Mouse (Mus musculus): ENCODE results near the gene Lrp5. TPM values are rescaled to one million over a fixed set of nuclear protein-coding genes. Genes with fewer than 3 reads are reported as not detected.

Gene Lrp5
- total and polyA plus RNA-seq, 2 experiments from 2014 or later, result 0.58 to 15.0 TPM

- no peaks in the 10 kb centered on the region for H3K9me3 ChIP-seq (ENCODE audit: low read length)
- 2% methylated on average over 9 of the region's 9 CpGs for WGBS
- DNase-seq (ENCODE audit: low spot score) (no peak), ATAC-seq (ENCODE audit: low FRiP score) (no peak)
- no peaks in the 10 kb centered on the region for H3K27me3 ChIP-seq (ENCODE audit: insufficient read depth, low read length)
- peak overlapping the region; percentile 81 for H3K9ac ChIP-seq (replicated peaks; ENCODE audit: low read length, poor library complexity, severe bottlenecking)
- H3K36me3 ChIP-seq (ENCODE audit: insufficient read depth, low read length), result no peaks in the 10 kb centered on the region
- no peak for TF ChIP-seq CTCF (IDR thresholded peaks at IDR 0.05)
- H3K27ac ChIP-seq (ENCODE audit: low read depth, low read length), result peak overlapping the region; percentile 92
- peaks cover 13% of the 10 kb centered on the region; the same call in 1 of the 2 replicates for H3K4me1 ChIP-seq (ENCODE audit: insufficient read depth, low read length)
- H3K4me3 ChIP-seq (ENCODE audit: low read depth, low read length), result peak overlapping the region; percentile 95
- peak overlapping the region; percentile 76 for H3K4me2 ChIP-seq (ENCODE audit: low read depth, low read length, poor library complexity, severe bottlenecking)
These were observed 111.7 kb downstream of the Lrp5 start for GRCm38 (mm10) chr19:3574593-3575094.

- 61% methylated on average over 3 of the region's 3 CpGs for WGBS
- DNase-seq (ENCODE audit: low spot score) (no peak), ATAC-seq (ENCODE audit: low FRiP score) (no peak)
- Histone ChIP-seq H3K27ac (ENCODE audit: low read depth, low read length) (no peak overlapping the region), H3K9ac (replicated peaks; ENCODE audit: low read length, poor library complexity, severe bottlenecking) (no peak overlapping the region), H3K4me3 (ENCODE audit: low read depth, low read length) (no peak overlapping the region), H3K4me1 (ENCODE audit: insufficient read depth, low read length) (no peaks in the 10 kb centered on the region), H3K9me3 (ENCODE audit: low read length) (no peaks in the 10 kb centered on the region), H3K36me3 (ENCODE audit: insufficient read depth, low read length) (no peaks in the 10 kb centered on the region), H3K27me3 (ENCODE audit: insufficient read depth, low read length) (no peaks in the 10 kb centered on the region), H3K4me2 (ENCODE audit: low read depth, low read length, poor library complexity, severe bottlenecking) (no peak overlapping the region)
- no peak for TF ChIP-seq CTCF (IDR thresholded peaks at IDR 0.05)
These were observed 122.1 kb downstream of the Lrp5 start for GRCm38 (mm10) chr19:3564309-3564708.

- ATAC-seq (ENCODE audit: low FRiP score) (no peak), DNase-seq (ENCODE audit: low spot score) (no peak)
- Histone ChIP-seq H3K4me2 (ENCODE audit: low read depth, low read length, poor library complexity, severe bottlenecking) (no peak overlapping the region), H3K36me3 (ENCODE audit: insufficient read depth, low read length) (no peaks in the 10 kb centered on the region), H3K4me1 (ENCODE audit: insufficient read depth, low read length) (no peaks in the 10 kb centered on the region), H3K4me3 (ENCODE audit: low read depth, low read length) (no peak overlapping the region), H3K27me3 (ENCODE audit: insufficient read depth, low read length) (no peaks in the 10 kb centered on the region), H3K27ac (ENCODE audit: low read depth, low read length) (no peak overlapping the region), H3K9me3 (ENCODE audit: low read length) (no peaks in the 10 kb centered on the region), H3K9ac (replicated peaks; ENCODE audit: low read length, poor library complexity, severe bottlenecking) (no peak overlapping the region)
- TF ChIP-seq CTCF (IDR thresholded peaks at IDR 0.05), result no peak
- 88% methylated on average over 6 of the region's 6 CpGs for WGBS
These were observed 123.6 kb downstream of the Lrp5 start for GRCm38 (mm10) chr19:3562752-3563151.

GRCm38 (mm10) chr19:3562298-3562697 is 124.1 kb downstream of the Lrp5 start:
- DNase-seq (ENCODE audit: low spot score) (no peak), ATAC-seq (ENCODE audit: low FRiP score) (no peak)
- Histone ChIP-seq H3K27ac (ENCODE audit: low read depth, low read length) (no peak overlapping the region), H3K4me3 (ENCODE audit: low read depth, low read length) (no peak overlapping the region), H3K27me3 (ENCODE audit: insufficient read depth, low read length) (no peaks in the 10 kb centered on the region), H3K9ac (replicated peaks; ENCODE audit: low read length, poor library complexity, severe bottlenecking) (no peak overlapping the region), H3K9me3 (ENCODE audit: low read length) (no peaks in the 10 kb centered on the region), H3K4me1 (ENCODE audit: insufficient read depth, low read length) (no peaks in the 10 kb centered on the region), H3K4me2 (ENCODE audit: low read depth, low read length, poor library complexity, severe bottlenecking) (no peak overlapping the region), H3K36me3 (ENCODE audit: insufficient read depth, low read length) (no peaks in the 10 kb centered on the region)
- no peak for TF ChIP-seq CTCF (IDR thresholded peaks at IDR 0.05)
- WGBS, result 98% methylated on average over 2 of the region's 2 CpGs

GRCm38 (mm10) chr19:3556169-3556827 is 130.1 kb downstream of the Lrp5 start:
- Histone ChIP-seq H3K27ac (ENCODE audit: low read depth, low read length) (no peak overlapping the region), H3K36me3 (ENCODE audit: insufficient read depth, low read length) (no peaks in the 10 kb centered on the region), H3K27me3 (ENCODE audit: insufficient read depth, low read length) (no peaks in the 10 kb centered on the region), H3K9me3 (ENCODE audit: low read length) (no peaks in the 10 kb centered on the region), H3K9ac (replicated peaks; ENCODE audit: low read length, poor library complexity, severe bottlenecking) (no peak overlapping the region), H3K4me2 (ENCODE audit: low read depth, low read length, poor library complexity, severe bottlenecking) (no peak overlapping the region), H3K4me1 (ENCODE audit: insufficient read depth, low read length) (no peaks in the 10 kb centered on the region), H3K4me3 (ENCODE audit: low read depth, low read length) (no peak overlapping the region)
- ATAC-seq (ENCODE audit: low FRiP score), result no peak
- 88% methylated on average over 2 of the region's 2 CpGs for WGBS
- TF ChIP-seq CTCF (IDR thresholded peaks at IDR 0.05), result no peak
- no peak for DNase-seq (ENCODE audit: low spot score)

GRCm38 (mm10) chr19:3554785-3555184 is 131.6 kb downstream of the Lrp5 start:
- H3K9me3 ChIP-seq (ENCODE audit: low read length), result no peaks in the 10 kb centered on the region
- H3K4me1 ChIP-seq (ENCODE audit: insufficient read depth, low read length), result no peaks in the 10 kb centered on the region
- ATAC-seq (ENCODE audit: low FRiP score) (no peak), DNase-seq (ENCODE audit: low spot score) (no peak)
- H3K27me3 ChIP-seq (ENCODE audit: insufficient read depth, low read length), result no peaks in the 10 kb centered on the region
- no peak overlapping the region for H3K4me3 ChIP-seq (ENCODE audit: low read depth, low read length)
- 99% methylated on average over 8 of the region's 8 CpGs for WGBS
- no peak overlapping the region for H3K27ac ChIP-seq (ENCODE audit: low read depth, low read length)
- H3K36me3 ChIP-seq (ENCODE audit: insufficient read depth, low read length), result no peaks in the 10 kb centered on the region
- H3K4me2 ChIP-seq (ENCODE audit: low read depth, low read length, poor library complexity, severe bottlenecking), result no peak overlapping the region
- no peak for TF ChIP-seq CTCF (IDR thresholded peaks at IDR 0.05)
- H3K9ac ChIP-seq (replicated peaks; ENCODE audit: low read length, poor library complexity, severe bottlenecking), result no peak overlapping the region
